Mouse (Mus musculus): ENCODE measurements at regions not wholly inside any gene's neighbourhood (a gene's known extent, or its start where the extent isn't known, plus 50 kb on each side); places are given as distances from the start of the nearest gene placed in this dataset.

GRCm38 (mm10) chr10:66946161-66946560 is 149.8 kb upstream of the Jmjd1c start:
- no peaks in the 10 kb centered on the region for H3K4me1 ChIP-seq (ENCODE audit: control insufficient read depth, insufficient read depth, low read length)
- H3K9ac ChIP-seq (ENCODE audit: low read length), result no peak overlapping the region
- H3K27me3 ChIP-seq (replicated peaks; ENCODE audit: control insufficient read depth, insufficient read depth, low read length), result no peaks in the 10 kb centered on the region
- H3K9me3 ChIP-seq (replicated peaks; ENCODE audit: control insufficient read depth, low read length), result no peaks in the 10 kb centered on the region
- H3K4me2 ChIP-seq (ENCODE audit: low read length), result no peak overlapping the region
- no peak for ATAC-seq
- no peak overlapping the region for H3K27ac ChIP-seq (ENCODE audit: low read depth, low read length)
- no peaks in the 10 kb centered on the region for H3K36me3 ChIP-seq (ENCODE audit: control insufficient read depth, insufficient read depth, low read length)
- DNase-seq (ENCODE audit: low spot score), result no peak
- no peak overlapping the region for H3K4me3 ChIP-seq (ENCODE audit: low read depth, low read length)
- 91% methylated on average over 2 of the region's 2 CpGs for WGBS

GRCm38 (mm10) chr10:66948329-66948728 is 147.6 kb upstream of the Jmjd1c start:
- Histone ChIP-seq H3K36me3 (ENCODE audit: control insufficient read depth, insufficient read depth, low read length) (no peaks in the 10 kb centered on the region), H3K4me2 (ENCODE audit: low read length) (no peak overlapping the region), H3K9me3 (replicated peaks; ENCODE audit: control insufficient read depth, low read length) (no peaks in the 10 kb centered on the region), H3K9ac (ENCODE audit: low read length) (no peak overlapping the region), H3K4me1 (ENCODE audit: control insufficient read depth, insufficient read depth, low read length) (no peaks in the 10 kb centered on the region), H3K27ac (ENCODE audit: low read depth, low read length) (no peak overlapping the region), H3K27me3 (replicated peaks; ENCODE audit: control insufficient read depth, insufficient read depth, low read length) (no peaks in the 10 kb centered on the region), H3K4me3 (ENCODE audit: low read depth, low read length) (no peak overlapping the region)
- ATAC-seq, result no peak
- WGBS, result 97% methylated on average over 2 of the region's 2 CpGs
- DNase-seq (ENCODE audit: low spot score), result no peak

GRCm38 (mm10) chr10:66950441-66950840 is 145.5 kb upstream of the Jmjd1c start:
- ATAC-seq (no peak), DNase-seq (ENCODE audit: low spot score) (no peak)
- Histone ChIP-seq H3K4me2 (ENCODE audit: low read length) (no peak overlapping the region), H3K27me3 (replicated peaks; ENCODE audit: control insufficient read depth, insufficient read depth, low read length) (no peaks in the 10 kb centered on the region), H3K9me3 (replicated peaks; ENCODE audit: control insufficient read depth, low read length) (no peaks in the 10 kb centered on the region), H3K36me3 (ENCODE audit: control insufficient read depth, insufficient read depth, low read length) (no peaks in the 10 kb centered on the region), H3K4me3 (ENCODE audit: low read depth, low read length) (no peak overlapping the region), H3K9ac (ENCODE audit: low read length) (no peak overlapping the region), H3K27ac (ENCODE audit: low read depth, low read length) (no peak overlapping the region), H3K4me1 (ENCODE audit: control insufficient read depth, insufficient read depth, low read length) (no peaks in the 10 kb centered on the region)
- WGBS, result 93% methylated on average over 4 of the region's 4 CpGs

- Histone ChIP-seq H3K9ac (ENCODE audit: low read length) (no peak overlapping the region), H3K27me3 (replicated peaks; ENCODE audit: control insufficient read depth, insufficient read depth, low read length) (no peaks in the 10 kb centered on the region), H3K4me2 (ENCODE audit: low read length) (no peak overlapping the region), H3K9me3 (replicated peaks; ENCODE audit: control insufficient read depth, low read length) (no peaks in the 10 kb centered on the region), H3K27ac (ENCODE audit: low read depth, low read length) (no peak overlapping the region), H3K4me1 (ENCODE audit: control insufficient read depth, insufficient read depth, low read length) (no peaks in the 10 kb centered on the region), H3K36me3 (ENCODE audit: control insufficient read depth, insufficient read depth, low read length) (no peaks in the 10 kb centered on the region), H3K4me3 (ENCODE audit: low read depth, low read length) (no peak overlapping the region)
- no peak for ATAC-seq
- DNase-seq (ENCODE audit: low spot score), result no peak
- 88% methylated on average over 8 of the region's 8 CpGs for WGBS
Observed at GRCm38 (mm10) chr10:66951231-66951822, 144.6 kb upstream of the Jmjd1c start.

GRCm38 (mm10) chr10:66951935-66952334 is 144.0 kb upstream of the Jmjd1c start:
- 79% methylated on average over 9 of the region's 9 CpGs for WGBS
- Histone ChIP-seq H3K9me3 (replicated peaks; ENCODE audit: control insufficient read depth, low read length) (no peaks in the 10 kb centered on the region), H3K27me3 (replicated peaks; ENCODE audit: control insufficient read depth, insufficient read depth, low read length) (no peaks in the 10 kb centered on the region), H3K4me1 (ENCODE audit: control insufficient read depth, insufficient read depth, low read length) (no peaks in the 10 kb centered on the region), H3K36me3 (ENCODE audit: control insufficient read depth, insufficient read depth, low read length) (no peaks in the 10 kb centered on the region), H3K4me2 (ENCODE audit: low read length) (no peak overlapping the region), H3K27ac (ENCODE audit: low read depth, low read length) (no peak overlapping the region), H3K4me3 (ENCODE audit: low read depth, low read length) (no peak overlapping the region), H3K9ac (ENCODE audit: low read length) (no peak overlapping the region)
- ATAC-seq, result no peak
- no peak for DNase-seq (ENCODE audit: low spot score)

GRCm38 (mm10) chr10:66953248-66953975 is 142.5 kb upstream of the Jmjd1c start:
- DNase-seq (ENCODE audit: low spot score) (no peak), ATAC-seq (no peak)
- WGBS, result 70% methylated on average over 10 of the region's 10 CpGs
- no peaks in the 10 kb centered on the region for H3K4me1 ChIP-seq (ENCODE audit: control insufficient read depth, insufficient read depth, low read length)
- no peaks in the 10 kb centered on the region for H3K9me3 ChIP-seq (replicated peaks; ENCODE audit: control insufficient read depth, low read length)
- no peak overlapping the region for H3K27ac ChIP-seq (ENCODE audit: low read depth, low read length)
- H3K27me3 ChIP-seq (replicated peaks; ENCODE audit: control insufficient read depth, insufficient read depth, low read length), result no peaks in the 10 kb centered on the region
- H3K36me3 ChIP-seq (ENCODE audit: control insufficient read depth, insufficient read depth, low read length), result no peaks in the 10 kb centered on the region
- no peak overlapping the region for H3K9ac ChIP-seq (ENCODE audit: low read length)
- H3K4me2 ChIP-seq (ENCODE audit: low read length), result no peak overlapping the region
- no peak overlapping the region for H3K4me3 ChIP-seq (ENCODE audit: low read depth, low read length)

- H3K9me3 ChIP-seq (replicated peaks; ENCODE audit: control insufficient read depth, low read length), result no peaks in the 10 kb centered on the region
- H3K4me3 ChIP-seq (ENCODE audit: low read depth, low read length), result no peak overlapping the region
- no peaks in the 10 kb centered on the region for H3K4me1 ChIP-seq (ENCODE audit: control insufficient read depth, insufficient read depth, low read length)
- ATAC-seq (no peak), DNase-seq (ENCODE audit: low spot score) (no peak)
- no peak overlapping the region for H3K27ac ChIP-seq (ENCODE audit: low read depth, low read length)
- WGBS, result 74% methylated on average over 4 of the region's 4 CpGs
- no peak overlapping the region for H3K9ac ChIP-seq (ENCODE audit: low read length)
- no peak overlapping the region for H3K4me2 ChIP-seq (ENCODE audit: low read length)
- no peaks in the 10 kb centered on the region for H3K27me3 ChIP-seq (replicated peaks; ENCODE audit: control insufficient read depth, insufficient read depth, low read length)
- no peaks in the 10 kb centered on the region for H3K36me3 ChIP-seq (ENCODE audit: control insufficient read depth, insufficient read depth, low read length)
Observed at GRCm38 (mm10) chr10:66953976-66954505, 141.9 kb upstream of the Jmjd1c start.

- Histone ChIP-seq H3K4me3 (ENCODE audit: low read depth, low read length) (no peak overlapping the region), H3K4me1 (ENCODE audit: control insufficient read depth, insufficient read depth, low read length) (no peaks in the 10 kb centered on the region), H3K9ac (ENCODE audit: low read length) (no peak overlapping the region), H3K27ac (ENCODE audit: low read depth, low read length) (no peak overlapping the region), H3K4me2 (ENCODE audit: low read length) (no peak overlapping the region), H3K36me3 (ENCODE audit: control insufficient read depth, insufficient read depth, low read length) (no peaks in the 10 kb centered on the region), H3K27me3 (replicated peaks; ENCODE audit: control insufficient read depth, insufficient read depth, low read length) (no peaks in the 10 kb centered on the region), H3K9me3 (replicated peaks; ENCODE audit: control insufficient read depth, low read length) (no peaks in the 10 kb centered on the region)
- 75% methylated on average over 5 of the region's 5 CpGs for WGBS
- no peak for ATAC-seq
- DNase-seq (ENCODE audit: low spot score), result no peak
Observed at GRCm38 (mm10) chr10:66955430-66955829, 140.5 kb upstream of the Jmjd1c start.

GRCm38 (mm10) chr10:66956619-66957018 is 139.3 kb upstream of the Jmjd1c start:
- DNase-seq (ENCODE audit: low spot score), result no peak
- 94% methylated on average over 4 of the region's 4 CpGs for WGBS
- Histone ChIP-seq H3K27ac (ENCODE audit: low read depth, low read length) (no peak overlapping the region), H3K4me2 (ENCODE audit: low read length) (no peak overlapping the region), H3K36me3 (ENCODE audit: control insufficient read depth, insufficient read depth, low read length) (no peaks in the 10 kb centered on the region), H3K4me3 (ENCODE audit: low read depth, low read length) (no peak overlapping the region), H3K9ac (ENCODE audit: low read length) (no peak overlapping the region), H3K9me3 (replicated peaks; ENCODE audit: control insufficient read depth, low read length) (no peaks in the 10 kb centered on the region), H3K4me1 (ENCODE audit: control insufficient read depth, insufficient read depth, low read length) (no peaks in the 10 kb centered on the region), H3K27me3 (replicated peaks; ENCODE audit: control insufficient read depth, insufficient read depth, low read length) (no peaks in the 10 kb centered on the region)
- ATAC-seq, result no peak

All from forebrain, embryonic 14.5 days (tissue).